Mouse (Mus musculus) ovary, postnatal 36 days (tissue): ENCODE results near the gene Papss2.

Experiments used
- DNase-seq: peaks from one replicate; pipeline ENCODE4 v3.0.0; 2022; ENCODE audit warnings: low spot score, mixed read lengths

Gene Papss2

DNA sequence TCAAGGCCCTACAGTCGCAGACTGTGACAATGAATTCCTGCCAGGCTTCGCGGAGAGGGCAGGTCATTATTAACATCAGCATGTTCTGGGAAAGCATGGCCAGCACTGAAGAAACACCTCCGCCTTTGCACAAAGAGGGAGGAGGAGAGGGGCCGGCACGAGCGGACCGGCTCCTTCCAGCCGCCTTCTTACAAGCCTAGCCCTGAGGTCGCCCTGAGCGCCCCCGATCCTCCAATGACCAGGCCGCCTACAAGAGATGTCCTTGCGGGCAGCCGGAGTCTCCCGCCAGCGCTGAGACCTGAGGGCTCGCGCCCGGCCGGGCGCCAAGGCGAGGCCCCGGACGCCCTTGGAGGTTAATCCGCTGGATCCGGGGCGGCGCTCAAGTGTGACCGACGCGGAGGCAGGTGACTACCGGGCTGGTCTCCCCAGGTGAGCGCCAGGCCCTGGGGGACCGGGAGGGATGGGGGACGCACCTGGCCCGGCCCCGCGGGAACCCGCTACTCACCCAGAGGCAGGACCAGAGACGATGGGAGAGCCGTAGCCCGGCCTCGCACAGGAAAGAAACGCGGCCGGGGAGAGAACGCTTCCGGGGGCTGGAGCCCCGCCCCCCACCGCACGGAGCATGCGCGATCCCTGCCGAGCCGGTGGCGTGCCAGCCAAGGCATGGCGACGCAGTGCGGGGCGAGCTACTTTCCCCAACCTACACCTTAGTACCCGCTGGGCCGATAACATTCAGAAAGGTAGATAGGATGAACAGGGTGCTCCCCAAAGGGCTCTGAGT lies 116.4 kb downstream of the Papss2 start:
- DNase-seq: peak; percentile 92

DNA sequence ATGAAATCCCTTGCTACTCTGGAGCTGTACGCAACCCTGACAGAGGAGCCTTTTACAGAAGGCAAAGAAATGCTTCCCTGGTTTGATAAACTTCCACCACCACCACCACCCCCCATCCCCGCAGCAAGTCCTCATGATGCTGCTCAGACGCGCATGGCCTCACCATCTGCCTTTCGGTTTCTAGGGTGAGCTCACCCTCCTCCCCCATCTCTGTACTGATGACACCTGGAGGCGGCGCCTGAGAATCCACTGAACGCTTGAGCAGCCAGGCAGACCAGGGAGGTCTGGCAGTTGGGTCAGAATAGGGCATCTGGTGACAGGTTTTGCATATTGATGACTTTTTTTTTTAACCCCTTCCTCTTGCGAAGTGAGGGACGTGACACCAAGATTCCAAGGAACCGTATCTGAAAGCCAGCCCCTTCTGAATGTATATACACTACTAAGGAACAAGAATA lies 117.0 kb downstream of the Papss2 start:
- DNase-seq: peak; percentile 66

DNA sequence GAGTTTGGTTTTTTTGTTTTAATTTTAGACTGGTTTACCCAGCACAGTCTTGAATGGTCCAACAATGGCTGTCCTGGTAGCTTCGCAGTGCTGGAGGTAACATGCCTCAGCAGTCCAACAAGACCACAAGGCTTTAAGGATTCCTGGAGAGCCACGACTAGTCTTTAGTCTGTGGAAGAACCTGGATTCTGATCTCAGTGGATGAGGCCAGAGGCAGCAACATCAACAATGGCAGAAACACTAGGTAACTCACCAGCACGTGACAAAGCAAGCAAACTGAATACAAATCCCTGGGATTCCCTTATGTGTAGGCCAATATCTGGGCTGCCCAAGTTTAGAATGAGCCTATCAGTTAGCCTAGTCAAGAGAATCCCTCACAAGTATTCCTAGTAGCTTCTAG lies 117.9 kb downstream of the Papss2 start:
- no peak for DNase-seq

DNA sequence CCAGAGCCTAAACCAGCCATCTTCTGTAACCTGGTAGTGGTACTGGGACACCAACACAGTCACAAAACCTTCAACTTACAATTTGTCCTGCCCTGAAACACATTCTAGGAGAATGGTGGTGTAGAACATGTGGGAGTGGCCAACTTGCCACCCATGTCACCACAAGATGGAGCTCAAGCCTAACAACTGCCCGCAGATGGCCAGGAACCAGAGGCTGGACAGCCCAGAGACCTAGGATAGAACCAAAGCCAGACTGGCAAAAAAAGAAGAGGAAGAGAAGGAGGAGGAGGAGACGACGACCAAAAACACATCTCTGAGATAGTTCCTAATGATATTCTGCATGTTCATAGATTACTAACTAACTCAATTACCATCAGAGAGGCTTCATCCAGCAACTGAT lies 119.6 kb downstream of the Papss2 start:
- DNase-seq: peak; percentile 71

DNA sequence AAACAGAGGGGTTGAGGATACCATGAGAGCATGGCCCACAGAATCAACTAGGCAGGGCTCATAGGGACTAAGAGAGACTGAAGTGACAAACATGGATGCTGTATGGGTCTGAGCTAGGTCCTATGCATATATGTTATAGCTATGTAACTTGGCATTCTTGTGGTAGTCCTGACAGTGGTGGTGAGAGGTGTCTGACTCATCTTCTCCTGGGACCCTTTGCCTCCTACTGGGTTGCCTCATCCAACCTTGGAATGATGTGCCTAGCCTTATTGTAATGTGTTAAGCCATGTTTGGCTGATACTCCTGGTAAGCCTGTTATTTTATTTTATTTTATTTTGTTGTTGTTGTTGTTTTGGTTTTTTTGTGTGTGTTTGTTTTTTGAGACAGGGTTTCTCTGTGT lies 120.1 kb downstream of the Papss2 start:
- DNase-seq: no peak
